Mouse (Mus musculus): ENCODE measurements around the gene Prh1. TPM values are rescaled to one million over a fixed set of nuclear protein-coding genes. Genes with fewer than 3 reads are reported as not detected.

The Prh1 gene
- not detected for polyA plus RNA-seq (2014; fragmentation: Illumina TruSeq; extraction: RNeasy Lipid Tissue Mini Kit (QIAGEN cat#74804))

GRCm38 (mm10) chr6:132569509-132569908 is at the start of gene Prh1:
Gene Prh1 (plus strand): TSS chr6:132569809.

DNA sequence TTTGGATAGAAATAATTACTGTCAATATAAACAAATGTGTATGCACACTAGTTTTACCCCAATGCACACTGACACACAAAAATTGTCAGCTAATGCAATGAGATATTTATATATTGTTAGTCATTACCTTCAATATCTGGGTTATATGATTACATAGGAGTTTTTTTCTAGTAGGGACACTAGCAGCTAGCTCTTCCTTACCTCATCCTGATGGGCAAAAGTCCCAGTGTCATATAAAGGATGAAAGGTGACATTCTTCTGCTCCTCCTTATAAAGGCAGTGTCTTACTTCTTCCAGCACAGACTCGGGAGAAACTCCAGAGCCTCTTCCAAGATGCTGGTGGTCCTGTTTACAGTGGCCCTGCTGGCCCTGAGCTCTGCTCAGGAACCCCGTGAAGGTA is 26.0 kb downstream of the Prh1 start, which contains the start of gene Prp2:
TSS of gene Prp2 (plus strand) at position 301 of the 400 bp plus-strand sequence.

Other genes with a start within 250 kb of the Prh1 start
- gene Gm8882, start 205.7 kb upstream of the Prh1 start, polyA plus RNA-seq (2014; fragmentation: Illumina TruSeq; extraction: RNeasy Lipid Tissue Mini Kit (QIAGEN cat#74804)): not detected
- not detected for gene Prp2, start 26.1 kb downstream of the Prh1 start, polyA plus RNA-seq (2014; fragmentation: Illumina TruSeq; extraction: RNeasy Lipid Tissue Mini Kit (QIAGEN cat#74804))
- gene A630073D07Rik, start 81.7 kb downstream of the Prh1 start, polyA plus RNA-seq (2014; fragmentation: Illumina TruSeq; extraction: RNeasy Lipid Tissue Mini Kit (QIAGEN cat#74804)): not detected
- not detected for gene Tas2r120, start 87.1 kb downstream of the Prh1 start, polyA plus RNA-seq (2014; fragmentation: Illumina TruSeq; extraction: RNeasy Lipid Tissue Mini Kit (QIAGEN cat#74804))
- not detected for gene Tas2r121, start 131.2 kb downstream of the Prh1 start, polyA plus RNA-seq (2014; fragmentation: Illumina TruSeq; extraction: RNeasy Lipid Tissue Mini Kit (QIAGEN cat#74804))
- not detected for gene Tas2r122, start 142.1 kb downstream of the Prh1 start, polyA plus RNA-seq (2014; fragmentation: Illumina TruSeq; extraction: RNeasy Lipid Tissue Mini Kit (QIAGEN cat#74804))
- not detected for gene Tas2r115, start 168.2 kb downstream of the Prh1 start, polyA plus RNA-seq (2014; fragmentation: Illumina TruSeq; extraction: RNeasy Lipid Tissue Mini Kit (QIAGEN cat#74804))
- gene Tas2r124, start 184.9 kb downstream of the Prh1 start, polyA plus RNA-seq (2014; fragmentation: Illumina TruSeq; extraction: RNeasy Lipid Tissue Mini Kit (QIAGEN cat#74804)): not detected
- not detected for gene Tas2r102, start 192.3 kb downstream of the Prh1 start, polyA plus RNA-seq (2014; fragmentation: Illumina TruSeq; extraction: RNeasy Lipid Tissue Mini Kit (QIAGEN cat#74804))
- not detected for gene Tas2r136, start 208.4 kb downstream of the Prh1 start, polyA plus RNA-seq (2014; fragmentation: Illumina TruSeq; extraction: RNeasy Lipid Tissue Mini Kit (QIAGEN cat#74804))
- gene Tas2r117, start 233.0 kb downstream of the Prh1 start, polyA plus RNA-seq (2014; fragmentation: Illumina TruSeq; extraction: RNeasy Lipid Tissue Mini Kit (QIAGEN cat#74804)): not detected